Mouse (Mus musculus): Measurements from ENCODE around the gene Avil. TPM values are rescaled to one million over a fixed set of nuclear protein-coding genes. Genes with fewer than 3 reads are reported as not detected.
A peak's percentile ranks its signal among the peaks of the same experiment; 100 is the strongest.

Gene Avil
- polyA plus RNA-seq, 1 experiment from 2014 or later: 0.17 TPM

DNA sequence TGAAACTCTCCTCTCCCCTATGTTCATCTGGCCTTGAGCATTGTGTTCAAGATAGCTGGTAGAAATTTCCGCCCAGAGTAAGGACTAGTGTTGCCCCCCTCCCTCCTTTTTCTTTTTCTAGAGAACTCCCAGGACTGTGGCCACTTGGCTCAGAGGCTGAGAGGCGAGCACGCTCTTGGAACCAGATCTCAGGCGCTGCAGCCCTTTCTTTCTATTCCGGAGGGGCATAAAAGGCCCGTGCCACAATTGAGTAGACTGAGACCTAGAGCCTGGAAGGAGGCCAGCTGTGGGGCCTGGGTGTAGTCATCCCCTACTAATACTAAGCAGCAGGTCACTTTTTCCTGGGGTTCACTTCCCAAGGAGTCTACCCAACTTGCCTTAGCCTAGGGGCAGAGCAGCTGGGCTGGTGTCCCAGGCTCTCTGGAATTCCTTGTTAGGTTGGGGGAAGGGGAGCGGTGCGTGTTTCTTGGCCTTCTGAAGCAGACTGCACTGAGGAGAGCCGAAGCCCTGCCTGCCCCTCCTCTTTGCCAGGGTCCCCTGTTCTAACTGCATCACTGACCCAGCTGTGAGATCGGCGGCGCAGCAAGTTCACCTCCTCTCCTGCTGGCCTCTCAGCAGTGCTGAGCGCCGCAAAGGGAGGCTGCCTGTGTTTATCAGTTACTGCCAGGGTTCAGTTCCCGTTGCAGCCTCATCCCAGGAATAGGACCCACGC, 20.1 kb upstream of the Avil start:
- peak overlapping the region; percentile 99 for H3K27ac ChIP-seq (ENCODE audit: low read length)
- peak overlapping the region; percentile 97 for H3K4me2 ChIP-seq (replicated peaks; ENCODE audit: low read depth, low read length)
- H3K36me3 ChIP-seq (ENCODE audit: insufficient read depth, low read length): peaks cover 3% of the 10 kb centered on the region; the same call in 1 of the 2 replicates
- H3K9me3 ChIP-seq (ENCODE audit: low read length): no peaks in the 10 kb centered on the region
- H3K4me3 ChIP-seq (ENCODE audit: low read length): peak overlapping the region; percentile 99
- peaks cover 67% of the 10 kb centered on the region for H3K4me1 ChIP-seq (ENCODE audit: insufficient read depth, low read length)
- under 1% methylated on average over 16 of the region's 16 CpGs for WGBS
- H3K27me3 ChIP-seq (ENCODE audit: insufficient read depth, low read length): no peaks in the 10 kb centered on the region
- ATAC-seq (ENCODE audit: low FRiP score, low TSS enrichment): no peak
- H3K9ac ChIP-seq (replicated peaks; ENCODE audit: low read length): peak overlapping the region; percentile 99

DNA sequence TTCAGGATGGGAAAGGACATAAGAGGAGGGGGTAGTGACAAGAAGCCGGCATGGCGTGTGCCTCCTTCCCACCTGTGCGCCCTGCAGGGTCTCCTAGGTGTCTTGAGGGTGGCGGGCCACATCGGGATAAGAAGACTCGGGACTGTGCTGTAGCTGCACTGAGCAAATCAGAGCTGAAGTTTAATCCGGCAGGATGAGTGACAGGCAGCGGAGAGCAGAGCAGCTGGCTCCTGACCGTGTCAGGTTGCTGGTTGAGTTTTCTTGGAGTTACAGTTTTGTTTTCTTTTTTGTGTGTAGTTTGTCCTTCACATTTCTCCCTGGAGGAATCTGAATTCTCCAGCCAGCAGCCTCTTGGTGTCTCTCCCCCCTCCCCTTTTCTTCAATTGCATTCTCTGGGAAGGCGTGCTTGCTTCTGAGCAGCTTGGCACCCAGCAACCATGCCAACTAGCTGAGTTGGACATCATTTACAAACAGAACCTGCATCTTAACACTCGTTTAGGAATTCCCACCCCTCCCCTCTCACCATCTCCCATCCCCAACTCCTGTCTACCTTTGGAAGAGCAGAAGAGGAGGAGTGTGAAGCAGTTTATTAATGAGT, 19.5 kb upstream of the Avil start:
- 5% methylated on average over 11 of the region's 11 CpGs for WGBS
- ATAC-seq (ENCODE audit: low FRiP score, low TSS enrichment): no peak
- peaks cover 72% of the 10 kb centered on the region for H3K4me1 ChIP-seq (ENCODE audit: insufficient read depth, low read length)
- peak overlapping the region; percentile 99 for H3K27ac ChIP-seq (ENCODE audit: low read length)
- peak overlapping the region; percentile 97 for H3K4me2 ChIP-seq (replicated peaks; ENCODE audit: low read depth, low read length)
- no peaks in the 10 kb centered on the region for H3K9me3 ChIP-seq (ENCODE audit: low read length)
- peak overlapping the region; percentile 99 for H3K4me3 ChIP-seq (ENCODE audit: low read length)
- peak overlapping the region; percentile 99 for H3K9ac ChIP-seq (replicated peaks; ENCODE audit: low read length)
- no peaks in the 10 kb centered on the region for H3K27me3 ChIP-seq (ENCODE audit: insufficient read depth, low read length)
- H3K36me3 ChIP-seq (ENCODE audit: insufficient read depth, low read length): peaks cover 3% of the 10 kb centered on the region; the same call in 1 of the 2 replicates

DNA sequence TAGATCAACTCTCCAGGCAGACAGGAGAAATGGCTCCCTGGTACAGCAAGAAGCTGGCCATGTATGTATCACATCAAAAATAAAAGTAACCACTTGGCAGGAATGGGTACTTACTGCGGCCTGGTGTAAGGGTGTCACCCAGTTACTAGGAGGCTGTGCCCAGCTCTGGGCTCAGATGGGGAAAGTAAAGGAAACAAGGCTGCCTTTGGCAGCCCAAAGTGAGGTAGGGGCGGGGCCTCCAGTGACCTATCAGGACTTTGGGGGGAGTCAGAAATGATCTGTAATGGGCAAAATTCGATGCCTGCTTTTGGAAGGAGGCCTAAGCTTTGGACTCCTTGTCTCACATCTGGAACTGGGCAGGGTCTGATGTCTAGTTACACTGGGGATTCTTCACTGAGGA, 18.8 kb upstream of the Avil start:
- Histone ChIP-seq H3K4me2 (replicated peaks; ENCODE audit: low read depth, low read length) (peak overlapping the region; percentile 97), H3K9ac (replicated peaks; ENCODE audit: low read length) (peak overlapping the region; percentile 65), H3K27ac (ENCODE audit: low read length) (no peak overlapping the region), H3K36me3 (ENCODE audit: insufficient read depth, low read length) (peaks cover 3% of the 10 kb centered on the region; the same call in 1 of the 2 replicates), H3K4me1 (ENCODE audit: insufficient read depth, low read length) (peaks cover 73% of the 10 kb centered on the region), H3K9me3 (ENCODE audit: low read length) (no peaks in the 10 kb centered on the region), H3K4me3 (ENCODE audit: low read length) (peak overlapping the region; percentile 99), H3K27me3 (ENCODE audit: insufficient read depth, low read length) (no peaks in the 10 kb centered on the region)
- ATAC-seq (ENCODE audit: low FRiP score, low TSS enrichment): no peak
- WGBS: 49% methylated on average over 3 of the region's 3 CpGs

DNA sequence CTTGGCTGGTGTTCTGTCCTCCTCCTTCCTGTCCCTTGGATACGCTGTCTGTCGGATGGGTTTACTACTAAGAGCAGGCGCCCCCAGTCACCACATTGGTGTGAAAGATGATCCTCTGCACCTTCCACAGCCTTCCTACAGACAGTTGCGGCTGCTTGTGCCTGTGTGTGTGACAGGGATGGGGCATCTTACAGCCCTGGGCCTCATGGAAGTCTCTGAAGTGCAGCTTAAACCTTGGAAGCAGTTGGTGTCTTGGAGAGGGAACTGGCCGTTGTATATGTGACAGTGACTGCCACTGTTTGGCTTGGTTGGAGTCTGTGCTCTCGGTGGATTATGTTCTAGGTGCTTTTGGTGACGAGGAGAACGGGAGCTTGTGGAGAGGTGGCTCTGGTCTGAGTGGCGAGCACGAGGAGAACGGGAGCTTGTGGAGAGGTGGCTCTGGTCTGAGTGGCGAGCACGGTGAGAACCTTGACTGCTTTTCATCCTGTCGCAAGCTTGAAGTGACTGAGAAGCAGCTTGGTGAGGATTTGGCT, 17.2 kb upstream of the Avil start:
- H3K4me1 ChIP-seq (ENCODE audit: insufficient read depth, low read length): peaks cover 77% of the 10 kb centered on the region
- H3K9me3 ChIP-seq (ENCODE audit: low read length): no peaks in the 10 kb centered on the region
- no peaks in the 10 kb centered on the region for H3K27me3 ChIP-seq (ENCODE audit: insufficient read depth, low read length)
- peak overlapping the region; percentile 30; the same call in 1 of the 2 replicates for H3K27ac ChIP-seq (ENCODE audit: low read length)
- peak overlapping the region; percentile 65 for H3K9ac ChIP-seq (replicated peaks; ENCODE audit: low read length)
- H3K36me3 ChIP-seq (ENCODE audit: insufficient read depth, low read length): peaks cover 3% of the 10 kb centered on the region; the same call in 1 of the 2 replicates
- 26% methylated on average over 14 of the region's 14 CpGs for WGBS
- peak overlapping the region; percentile 99 for H3K4me3 ChIP-seq (ENCODE audit: low read length)
- ATAC-seq (ENCODE audit: low FRiP score, low TSS enrichment): no peak
- peak overlapping the region; percentile 97 for H3K4me2 ChIP-seq (replicated peaks; ENCODE audit: low read depth, low read length)

DNA sequence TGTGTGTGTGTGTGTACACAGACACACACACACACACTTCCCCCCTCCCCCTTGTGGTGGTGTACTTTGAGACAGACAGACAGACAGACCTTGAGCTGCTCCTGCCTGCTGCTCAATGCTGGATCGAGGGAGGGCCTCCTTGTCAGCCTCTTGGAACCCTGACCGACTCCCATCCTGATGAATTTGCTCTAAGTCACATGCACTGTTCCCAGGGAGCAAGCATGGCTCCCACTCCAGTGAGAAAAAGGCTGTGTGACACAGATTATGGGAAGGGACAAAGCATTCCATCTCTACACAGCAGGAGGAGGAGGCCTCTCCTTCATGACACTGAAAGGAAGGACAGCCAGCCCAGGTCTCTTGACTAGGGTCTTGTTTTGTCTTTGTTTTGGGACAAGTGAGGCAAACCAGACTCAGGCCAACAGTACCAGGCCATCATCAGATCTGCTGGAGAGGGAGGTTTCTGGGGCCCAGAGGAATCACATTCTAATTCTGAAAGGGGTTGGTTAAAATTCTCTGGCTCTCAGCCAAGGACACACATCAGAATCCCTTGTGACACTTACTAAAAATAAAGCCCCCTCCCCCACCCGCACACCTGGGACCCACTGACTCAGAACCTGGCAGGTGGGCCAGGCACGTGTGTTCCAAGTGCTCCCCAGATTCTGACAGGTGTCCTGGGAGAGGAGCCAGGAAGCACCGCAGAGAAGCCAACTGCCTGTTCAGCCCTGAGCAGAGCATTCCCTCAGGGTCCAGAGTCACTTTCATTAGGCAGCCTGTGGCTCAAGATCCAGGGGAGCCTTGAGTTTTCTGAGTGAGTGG, 16.1 kb upstream of the Avil start:
- ATAC-seq (ENCODE audit: low FRiP score, low TSS enrichment): no peak
- Histone ChIP-seq H3K9ac (replicated peaks; ENCODE audit: low read length) (peak overlapping the region; percentile 31), H3K4me3 (ENCODE audit: low read length) (no peak overlapping the region)

DNA sequence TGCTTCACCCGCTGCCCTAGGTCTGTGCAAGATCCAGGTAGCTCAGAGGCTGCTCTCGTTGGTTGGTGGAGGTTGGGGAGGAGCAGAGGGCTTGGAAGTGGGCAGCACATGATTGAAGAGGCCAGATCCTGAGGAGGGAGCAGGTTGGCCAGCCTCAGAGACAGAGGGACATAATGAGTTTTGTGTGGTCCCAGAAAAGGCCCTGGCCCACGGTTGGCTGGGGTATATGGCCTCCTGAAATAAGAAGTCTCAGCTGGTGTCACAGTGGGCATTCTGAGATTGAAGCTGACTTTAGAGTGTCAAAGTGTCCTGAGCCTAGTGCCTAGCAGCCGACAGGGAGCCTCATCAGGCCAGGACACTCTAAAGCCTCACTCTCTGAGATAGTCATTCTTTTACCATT, 15.4 kb upstream of the Avil start:
- H3K4me1 ChIP-seq (ENCODE audit: insufficient read depth, low read length): peaks cover 87% of the 10 kb centered on the region
- ATAC-seq (ENCODE audit: low FRiP score, low TSS enrichment): no peak
- WGBS: 67% methylated on average over 4 of the region's 4 CpGs
- peak overlapping the region; percentile 61 for H3K27ac ChIP-seq (ENCODE audit: low read length)
- no peaks in the 10 kb centered on the region for H3K9me3 ChIP-seq (ENCODE audit: low read length)
- peaks cover 3% of the 10 kb centered on the region; the same call in 1 of the 2 replicates for H3K36me3 ChIP-seq (ENCODE audit: insufficient read depth, low read length)
- H3K4me3 ChIP-seq (ENCODE audit: low read length): no peak overlapping the region
- H3K4me2 ChIP-seq (replicated peaks; ENCODE audit: low read depth, low read length): peak overlapping the region; percentile 97; the same call in 1 of the 2 replicates
- 0 out of 2 replicates have a peak overlapping the region, but pooled peaks have one; percentile 31 for H3K9ac ChIP-seq (replicated peaks; ENCODE audit: low read length)
- no peaks in the 10 kb centered on the region for H3K27me3 ChIP-seq (ENCODE audit: insufficient read depth, low read length)

More for the DNA sequence above, 16.1 kb upstream of the Avil start:
- Histone ChIP-seq H3K36me3 (ENCODE audit: insufficient read depth, low read length) (peaks cover 3% of the 10 kb centered on the region; the same call in 1 of the 2 replicates), H3K9me3 (ENCODE audit: low read length) (no peaks in the 10 kb centered on the region), H3K4me1 (ENCODE audit: insufficient read depth, low read length) (peaks cover 85% of the 10 kb centered on the region), H3K27me3 (ENCODE audit: insufficient read depth, low read length) (no peaks in the 10 kb centered on the region), H3K27ac (ENCODE audit: low read length) (peak overlapping the region; percentile 61), H3K4me2 (replicated peaks; ENCODE audit: low read depth, low read length) (peak overlapping the region; percentile 97)
- WGBS: 20% methylated on average over 5 of the region's 5 CpGs

DNA sequence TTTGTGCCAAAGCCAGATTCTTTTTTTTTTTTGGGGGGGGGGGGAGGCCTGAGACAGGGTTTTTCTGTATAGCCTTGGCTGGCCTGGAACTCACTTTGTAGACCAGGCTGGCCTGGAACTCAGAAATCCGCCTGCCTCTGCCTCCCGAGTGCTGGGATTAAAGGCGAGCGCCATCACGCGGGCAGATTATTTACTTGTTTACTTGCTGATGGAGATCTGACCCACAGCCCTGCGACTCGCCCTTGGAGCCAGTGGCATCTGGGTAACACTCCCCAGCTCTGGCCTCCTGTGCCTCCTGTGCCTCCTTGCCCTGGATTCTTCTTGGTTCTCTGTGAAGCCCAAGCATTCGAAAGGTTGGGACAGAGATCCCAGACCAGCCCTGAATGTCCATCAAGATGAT, 14.9 kb upstream of the Avil start:
- Histone ChIP-seq H3K27me3 (ENCODE audit: insufficient read depth, low read length) (no peaks in the 10 kb centered on the region), H3K4me3 (ENCODE audit: low read length) (no peak overlapping the region), H3K27ac (ENCODE audit: low read length) (peak overlapping the region; percentile 91), H3K9me3 (ENCODE audit: low read length) (no peaks in the 10 kb centered on the region), H3K4me1 (ENCODE audit: insufficient read depth, low read length) (peaks cover 91% of the 10 kb centered on the region), H3K4me2 (replicated peaks; ENCODE audit: low read depth, low read length) (peak overlapping the region; percentile 97; the same call in 1 of the 2 replicates), H3K36me3 (ENCODE audit: insufficient read depth, low read length) (peaks cover 3% of the 10 kb centered on the region; the same call in 1 of the 2 replicates), H3K9ac (replicated peaks; ENCODE audit: low read length) (no peak overlapping the region)
- WGBS: 89% methylated on average over 9 of the region's 9 CpGs
- no peak for ATAC-seq (ENCODE audit: low FRiP score, low TSS enrichment)

DNA sequence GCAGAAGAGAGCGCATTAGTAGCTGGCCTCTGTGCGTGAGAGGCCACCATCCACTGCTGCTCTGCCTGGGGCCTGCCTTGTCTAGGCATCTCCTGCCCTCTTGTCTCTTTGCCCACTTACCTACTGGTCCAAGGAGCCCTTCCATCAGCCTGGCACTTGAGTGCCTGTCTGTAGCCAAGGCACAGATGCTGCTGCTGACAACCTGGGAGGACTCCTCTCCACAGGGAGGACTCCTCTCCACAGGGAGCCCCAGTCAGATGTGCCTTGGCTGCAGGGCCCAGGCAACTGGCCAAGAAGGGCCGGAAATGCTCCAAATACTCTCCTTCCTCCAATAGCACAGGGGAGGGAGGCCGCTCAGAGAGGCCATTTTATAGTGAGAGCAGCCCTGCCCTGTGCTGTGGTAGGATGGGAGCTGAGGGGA, 14.0 kb upstream of the Avil start:
- no peaks in the 10 kb centered on the region for H3K27me3 ChIP-seq (ENCODE audit: insufficient read depth, low read length)
- peak overlapping the region; percentile 7 for H3K4me3 ChIP-seq (ENCODE audit: low read length)
- no peaks in the 10 kb centered on the region for H3K9me3 ChIP-seq (ENCODE audit: low read length)
- H3K9ac ChIP-seq (replicated peaks; ENCODE audit: low read length): peak overlapping the region; percentile 41
- ATAC-seq (ENCODE audit: low FRiP score, low TSS enrichment): peak; percentile 78
- 43% methylated on average over 4 of the region's 4 CpGs for WGBS
- peak overlapping the region; percentile 91 for H3K27ac ChIP-seq (ENCODE audit: low read length)
- peaks cover 87% of the 10 kb centered on the region for H3K4me1 ChIP-seq (ENCODE audit: insufficient read depth, low read length)
- peaks cover 5% of the 10 kb centered on the region; the same call in 1 of the 2 replicates for H3K36me3 ChIP-seq (ENCODE audit: insufficient read depth, low read length)
- peak overlapping the region; percentile 36 for H3K4me2 ChIP-seq (replicated peaks; ENCODE audit: low read depth, low read length)
